Comparison of ENCODE assay signal across 26 mouse cellular contexts in genomic region chr6:94598421-94598820, GRCm38 (mm10).
A peak's percentile ranks its signal among the peaks of the same experiment; 100 is the strongest.
DNase-seq lines count a peak whose midpoint lies in the region; ATAC-seq and TF ChIP-seq lines count a peak whose summit lies in the region.
"Had no signal": no experiment of that assay in that cellular context is flagged by ENCODE, and none has a peak within 500 bp of the region (broad histone marks: within the 10 kb centered on the region; RNA-seq: fewer than 3 reads in every experiment).

No protein-coding gene starts in this region.

- no peak overlapping the region for H3K4me3 ChIP-seq in gastrocnemius, adult 2 months
- H3K4me3 ChIP-seq in heart, embryonic 13.5 days: no peak overlapping the region
- H3K4me3 ChIP-seq in neural tube, embryonic 11.5 days (ENCODE audit: low read depth, low read length): no peak overlapping the region
- H3K4me3 ChIP-seq in kidney, embryonic 14.5 days (ENCODE audit: low read length): no peak overlapping the region
- H3K4me3 ChIP-seq: neural tube, embryonic 12.5 days had no signal

- WGBS in heart, embryonic 13.5 days: 58% methylated on average over 12 of the region's 12 CpGs
- WGBS in neural tube, embryonic 11.5 days: 74% methylated on average over 12 of the region's 12 CpGs
- 79% methylated on average over 12 of the region's 12 CpGs for WGBS in kidney, embryonic 14.5 days

- peak overlapping the region; percentile 45; the same call in 1 of the 2 replicates for H3K9ac ChIP-seq in heart, embryonic 13.5 days
- H3K9ac ChIP-seq in neural tube, embryonic 11.5 days (ENCODE audit: low read length): no peak overlapping the region
- no peak overlapping the region for H3K9ac ChIP-seq in kidney, embryonic 14.5 days (ENCODE audit: low read depth, low read length)
- H3K9ac ChIP-seq: liver, embryonic 14.5 days; neural tube, embryonic 12.5 days had no signal

- peak; percentile 68 for DNase-seq in gastrocnemius, adult 2 months
- DNase-seq in gastrocnemius, adult 8-10 months (ENCODE audit: low spot score in 2 of 2): no peak
- no peak for DNase-seq in heart, postnatal 10 days
- peak; percentile 25 for DNase-seq in neural tube, embryonic 11.5 days (ENCODE audit: low spot score)
- DNase-seq in neural tube, embryonic 10.5 days (ENCODE audit: extremely low spot score, low spot score): no peak
- no peak for DNase-seq in adrenal gland, postnatal 36 days
- DNase-seq: cerebellum, adult 2 months; cerebellum, postnatal 14 days; kidney, adult 8-10 months; kidney, postnatal 10 days; layer of hippocampus, postnatal 36 days; lung, adult 2 months; lung, postnatal 10 days; midbrain, embryonic 14.5 days; right cerebral cortex, adult 18-20 months; thymus, adult 18-20 months; thymus, postnatal 25 days had no signal

- no peak for ATAC-seq in heart, embryonic 13.5 days (ENCODE audit: extremely low read depth, insufficient number of reproducible peaks, low FRiP score, low TSS enrichment)
- no peak for ATAC-seq in neural tube, embryonic 11.5 days (ENCODE audit: insufficient read depth, low FRiP score, low TSS enrichment)
- no peak for ATAC-seq in kidney, embryonic 14.5 days (ENCODE audit: low FRiP score, low TSS enrichment)
- ATAC-seq: forebrain, embryonic 14.5 days; intestine, embryonic 16.5 days; Patski had no signal

- no peaks in the 10 kb centered on the region for H3K27me3 ChIP-seq in heart, embryonic 13.5 days (replicated peaks)
- H3K27me3 ChIP-seq in neural tube, embryonic 11.5 days (ENCODE audit: control insufficient read depth, insufficient read depth, low read length): no peaks in the 10 kb centered on the region
- no peaks in the 10 kb centered on the region for H3K27me3 ChIP-seq in kidney, embryonic 14.5 days (ENCODE audit: control insufficient read depth, insufficient read depth, low read length)
- H3K27me3 ChIP-seq: neural tube, embryonic 12.5 days; Patski had no signal

- no peak for TF ChIP-seq CTCF in gastrocnemius, adult 2 months (IDR thresholded peaks at IDR 0.05)

- H3K4me1 ChIP-seq in heart, embryonic 13.5 days: peaks cover 77% of the 10 kb centered on the region
- no peaks in the 10 kb centered on the region for H3K4me1 ChIP-seq in neural tube, embryonic 11.5 days (ENCODE audit: control insufficient read depth, insufficient read depth, low read length)
- peaks cover 35% of the 10 kb centered on the region for H3K4me1 ChIP-seq in kidney, embryonic 14.5 days (ENCODE audit: control insufficient read depth, insufficient read depth, low read length)

- no peaks in the 10 kb centered on the region for H3K9me3 ChIP-seq in heart, embryonic 13.5 days
- H3K9me3 ChIP-seq in neural tube, embryonic 11.5 days (ENCODE audit: control insufficient read depth, low read length): no peaks in the 10 kb centered on the region
- no peaks in the 10 kb centered on the region for H3K9me3 ChIP-seq in kidney, embryonic 14.5 days (ENCODE audit: control insufficient read depth, low read length)
- H3K9me3 ChIP-seq: neural tube, embryonic 12.5 days had no signal

- no peak overlapping the region for H3K4me2 ChIP-seq in heart, embryonic 13.5 days
- no peak overlapping the region for H3K4me2 ChIP-seq in neural tube, embryonic 11.5 days (ENCODE audit: low read depth)
- no peak overlapping the region for H3K4me2 ChIP-seq in kidney, embryonic 14.5 days (replicated peaks; ENCODE audit: low read depth, low read length)
- H3K4me2 ChIP-seq: neural tube, embryonic 12.5 days had no signal

- H3K27ac ChIP-seq in gastrocnemius, adult 2 months: peak overlapping the region; percentile 84
- 0 out of 2 replicates have a peak overlapping the region, but pooled peaks have one; percentile 24 for H3K27ac ChIP-seq in heart, embryonic 13.5 days (replicated peaks)
- no peak overlapping the region for H3K27ac ChIP-seq in neural tube, embryonic 11.5 days (ENCODE audit: low read depth, low read length)
- no peak overlapping the region for H3K27ac ChIP-seq in kidney, embryonic 14.5 days (ENCODE audit: low read depth, low read length)
- H3K27ac ChIP-seq: liver, embryonic 14.5 days; macrophage; neural tube, embryonic 12.5 days; stomach, postnatal 0 days had no signal

- peaks cover 13% of the 10 kb centered on the region for H3K36me3 ChIP-seq in heart, embryonic 13.5 days
- 0 out of 2 replicates have a peak, but pooled peaks cover 1% of the 10 kb centered on the region for H3K36me3 ChIP-seq in neural tube, embryonic 11.5 days (ENCODE audit: control insufficient read depth, insufficient read depth, low read length)
- peaks cover 4% of the 10 kb centered on the region; the same call in 1 of the 2 replicates for H3K36me3 ChIP-seq in kidney, embryonic 14.5 days (ENCODE audit: control insufficient read depth, insufficient read depth, low read length)

- intact Hi-C loops in gastrocnemius, adult 2 months (cut with DNase I): no loop called here
- intact Hi-C loops in heart, postnatal 10 days (cut with DNase I): loop anchor here (5.0 kb wide), 1 partner anchor 56 kb away; no protein-coding TSS in a partner anchor

Comparison
In these comparisons a context has a peak if more than half of its experiments do, and no peak if none do; other contexts are left out.
1. DNase-seq: peak in gastrocnemius, adult 2 months (single experiment) and neural tube, embryonic 11.5 days (single experiment); none in gastrocnemius, adult 8-10 months (0 of 2), heart, postnatal 10 days (0 of 2), neural tube, embryonic 10.5 days (single experiment) and adrenal gland, postnatal 36 days (0 of 2).
2. H3K27ac ChIP-seq: peak in gastrocnemius, adult 2 months (single experiment) and heart, embryonic 13.5 days (single experiment); none in neural tube, embryonic 11.5 days (single experiment) and kidney, embryonic 14.5 days (single experiment).